Mouse (Mus musculus): ENCODE data around the gene Rnf151. TPM values are rescaled to one million over a fixed set of nuclear protein-coding genes. Genes with fewer than 3 reads are reported as not detected.

Rnf151 gene
- polyA plus RNA-seq, 1 experiment, result not detected

DNA sequence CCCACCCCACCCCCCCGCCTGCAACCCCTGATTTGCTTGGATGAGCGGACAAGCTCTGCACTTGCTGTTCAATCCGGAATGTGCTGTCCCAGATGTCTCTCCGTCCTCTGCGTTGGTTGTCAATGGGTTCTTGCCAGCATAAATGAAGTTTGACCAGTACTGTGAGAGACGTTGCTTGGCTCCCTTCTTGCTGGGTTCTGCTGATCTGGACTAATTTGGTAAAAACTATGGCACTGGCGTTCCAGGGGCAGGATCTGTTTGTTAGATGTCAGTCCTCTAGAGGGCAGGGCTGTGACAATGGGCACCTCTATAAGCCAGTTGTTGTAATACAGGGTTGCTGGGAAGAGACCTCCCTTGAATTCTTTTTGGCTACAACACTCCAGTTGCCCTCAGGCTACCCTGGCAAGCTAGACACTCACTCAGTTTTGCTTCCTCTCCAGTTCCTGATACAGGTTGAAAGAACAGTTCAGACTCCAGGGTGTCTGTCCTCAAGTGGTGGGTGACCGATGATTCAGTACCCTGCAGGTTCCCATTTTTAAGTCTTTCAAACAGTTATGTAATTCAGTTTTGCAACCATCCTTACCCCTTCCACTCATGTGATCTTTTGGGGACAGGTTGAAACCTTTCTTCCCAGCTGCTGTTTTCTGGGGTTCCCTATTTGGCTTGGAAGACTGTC lies 19.4 kb upstream of the Rnf151 start:
- Histone ChIP-seq H3K4me3 (ENCODE audit: insufficient read depth, low read depth, low read length) (peak overlapping the region; percentile 81), H3K27ac (replicated peaks; ENCODE audit: low read depth, low read length) (no peak overlapping the region), H3K4me1 (ENCODE audit: control insufficient read depth, insufficient read depth, insufficient read length, low read length) (peaks cover 10% of the 10 kb centered on the region)

DNA sequence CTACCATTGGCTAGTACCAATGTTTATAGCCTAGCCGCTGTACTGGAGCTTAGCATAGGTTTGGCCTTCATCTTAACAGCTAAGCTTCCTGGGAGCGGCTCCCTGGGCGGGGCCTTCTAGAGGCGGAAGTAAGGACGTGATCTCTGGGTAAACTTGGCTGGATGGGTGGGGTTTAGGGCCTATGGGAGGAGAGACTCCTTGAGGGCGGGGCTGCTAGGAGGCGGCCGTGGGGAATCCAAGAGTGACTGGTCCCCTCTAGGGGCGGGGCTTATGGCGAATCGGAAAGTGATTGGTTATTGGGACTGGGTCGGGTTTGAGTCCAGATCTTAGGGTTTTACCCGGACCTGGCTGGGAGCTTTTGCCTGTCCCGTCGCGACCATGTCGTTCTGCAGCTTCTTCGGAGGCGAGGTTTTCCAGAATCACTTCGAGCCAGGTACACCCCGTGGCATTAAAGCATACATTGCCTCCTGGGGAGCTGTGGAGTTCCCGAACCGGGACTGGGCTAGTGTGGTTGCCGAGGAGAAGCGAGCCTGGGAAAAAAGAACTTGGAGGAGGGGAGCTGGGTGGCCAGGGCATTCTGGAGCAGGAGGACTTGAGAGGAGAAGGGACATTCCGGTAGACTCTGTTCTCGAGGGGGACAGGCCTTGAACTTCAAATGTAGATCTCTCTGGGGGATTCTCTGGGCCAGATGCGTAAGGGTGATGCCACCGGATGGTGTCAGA lies 18.6 kb upstream of the Rnf151 start, which contains the start of gene Msrb1:
TSS of gene Msrb1 (plus strand) at position 313 of the 722 bp plus-strand sequence.
- peaks cover 10% of the 10 kb centered on the region for H3K4me1 ChIP-seq (ENCODE audit: control insufficient read depth, insufficient read depth, insufficient read length, low read length)
- peak within 1 kb of the TSS; percentile 69 for H3K27ac ChIP-seq (replicated peaks; ENCODE audit: low read depth, low read length)
- peak within 1 kb of the TSS; percentile 81 for H3K4me3 ChIP-seq (ENCODE audit: insufficient read depth, low read depth, low read length)

DNA sequence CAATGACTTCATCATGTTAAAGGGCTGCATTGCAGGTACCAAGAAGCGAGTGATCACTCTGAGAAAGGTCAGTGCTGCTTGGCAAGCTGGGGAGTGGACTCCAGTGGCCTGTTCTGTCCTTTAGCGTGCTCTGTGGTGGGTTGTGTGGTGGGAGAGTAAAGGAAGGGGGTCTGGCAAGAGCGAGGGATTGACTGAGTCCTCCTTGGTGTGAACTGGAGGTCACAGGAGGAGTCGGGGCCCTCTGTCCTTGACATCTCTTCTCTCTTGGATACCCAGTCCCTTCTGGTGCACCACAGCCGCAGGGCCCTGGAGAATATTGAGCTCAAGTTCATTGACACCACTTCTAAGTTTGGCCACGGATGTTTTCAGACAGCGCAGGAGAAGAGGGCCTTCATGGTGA lies 17.6 kb upstream of the Rnf151 start:
- no peak overlapping the region for H3K27ac ChIP-seq (replicated peaks; ENCODE audit: low read depth, low read length)
- peaks cover 10% of the 10 kb centered on the region for H3K4me1 ChIP-seq (ENCODE audit: control insufficient read depth, insufficient read depth, insufficient read length, low read length)
- no peak overlapping the region for H3K4me3 ChIP-seq (ENCODE audit: insufficient read depth, low read depth, low read length)

DNA sequence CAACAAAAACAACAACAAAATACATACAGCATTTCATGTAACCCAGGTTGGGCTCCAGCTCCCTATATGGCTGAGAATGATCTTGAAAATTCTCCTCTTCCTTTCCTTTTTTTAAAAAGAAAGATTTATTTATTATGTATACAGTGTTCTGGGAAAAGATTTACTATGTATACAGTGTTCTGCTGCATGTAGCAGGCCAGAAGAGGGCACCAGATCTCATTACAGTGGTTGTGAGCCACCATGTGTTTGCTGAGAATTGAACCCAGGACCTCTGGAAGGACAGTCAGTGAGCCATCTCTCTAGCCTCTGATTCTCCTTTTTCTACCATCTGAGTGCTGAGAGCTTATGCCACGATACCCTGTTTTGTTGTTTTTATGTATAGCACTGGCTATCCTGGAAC lies 16.6 kb upstream of the Rnf151 start:
- Histone ChIP-seq H3K27ac (replicated peaks; ENCODE audit: low read depth, low read length) (no peak overlapping the region), H3K4me1 (ENCODE audit: control insufficient read depth, insufficient read depth, insufficient read length, low read length) (peaks cover 10% of the 10 kb centered on the region), H3K4me3 (ENCODE audit: insufficient read depth, low read depth, low read length) (no peak overlapping the region)

DNA sequence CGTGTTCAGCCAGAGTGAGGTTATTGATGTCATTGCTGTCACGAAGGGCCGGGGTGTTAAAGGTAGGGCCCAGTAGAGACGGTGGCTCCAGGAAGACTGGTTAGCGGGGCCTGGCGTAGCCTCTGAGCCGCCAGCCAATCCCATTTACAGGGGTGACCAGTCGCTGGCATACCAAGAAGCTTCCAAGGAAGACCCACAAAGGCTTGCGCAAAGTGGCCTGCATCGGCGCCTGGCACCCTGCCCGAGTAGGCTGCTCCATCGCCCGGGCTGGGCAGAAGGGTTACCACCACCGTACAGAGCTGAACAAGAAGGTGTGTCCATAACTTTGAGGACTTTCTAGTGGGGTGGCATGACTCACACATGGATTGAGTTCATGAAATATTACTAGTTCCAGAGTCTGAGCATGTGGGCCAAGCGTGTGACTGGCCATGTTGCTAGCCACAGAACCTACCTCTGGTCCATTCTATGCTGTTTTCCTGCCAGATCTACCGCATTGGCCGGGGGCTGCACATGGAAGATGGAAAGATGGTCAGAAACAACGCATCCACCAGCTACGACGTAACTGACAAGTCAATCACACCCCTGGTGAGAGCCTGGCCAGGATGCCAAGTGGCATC lies 15.7 kb upstream of the Rnf151 start:
- H3K4me1 ChIP-seq (ENCODE audit: control insufficient read depth, insufficient read depth, insufficient read length, low read length), result peaks cover 10% of the 10 kb centered on the region
- H3K4me3 ChIP-seq (ENCODE audit: insufficient read depth, low read depth, low read length), result no peak overlapping the region
- H3K27ac ChIP-seq (replicated peaks; ENCODE audit: low read depth, low read length), result no peak overlapping the region

DNA sequence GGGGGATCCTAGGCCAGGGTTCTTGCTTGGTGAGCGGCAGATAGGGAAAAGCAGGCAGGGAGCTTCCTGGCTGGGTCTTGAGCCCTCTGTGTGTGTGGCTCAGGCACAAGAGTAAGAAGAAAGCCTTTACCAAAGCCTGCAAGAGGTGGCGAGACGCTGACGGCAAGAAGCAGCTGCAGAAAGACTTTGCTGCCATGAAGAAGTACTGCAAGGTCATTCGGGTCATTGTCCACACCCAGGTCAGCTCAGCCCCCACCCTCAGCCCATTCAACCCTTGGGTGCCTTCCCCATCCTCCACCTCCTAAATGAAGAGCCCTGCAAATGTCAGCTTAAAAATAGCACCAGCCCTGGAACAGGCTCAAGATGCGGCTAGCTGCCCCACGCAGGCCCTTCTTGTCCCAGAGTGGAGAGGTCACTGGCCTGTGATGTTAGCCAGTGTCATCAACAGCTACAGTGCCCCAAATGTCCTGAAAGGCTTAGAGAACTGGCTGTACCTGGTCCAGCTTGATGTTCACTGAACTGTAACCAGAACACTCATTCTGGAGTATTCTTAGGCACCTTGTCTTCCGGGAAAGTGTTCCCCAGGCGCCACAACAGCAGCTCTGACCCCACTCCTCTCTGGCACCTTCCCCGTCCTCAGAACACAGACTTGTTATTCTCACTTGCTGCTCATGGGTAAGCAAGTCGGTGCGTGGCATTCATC lies 14.5 kb upstream of the Rnf151 start:
- H3K4me3 ChIP-seq (ENCODE audit: insufficient read depth, low read depth, low read length), result no peak overlapping the region
- no peak overlapping the region for H3K27ac ChIP-seq (replicated peaks; ENCODE audit: low read depth, low read length)
- peaks cover 4% of the 10 kb centered on the region for H3K4me1 ChIP-seq (ENCODE audit: control insufficient read depth, insufficient read depth, insufficient read length, low read length)

DNA sequence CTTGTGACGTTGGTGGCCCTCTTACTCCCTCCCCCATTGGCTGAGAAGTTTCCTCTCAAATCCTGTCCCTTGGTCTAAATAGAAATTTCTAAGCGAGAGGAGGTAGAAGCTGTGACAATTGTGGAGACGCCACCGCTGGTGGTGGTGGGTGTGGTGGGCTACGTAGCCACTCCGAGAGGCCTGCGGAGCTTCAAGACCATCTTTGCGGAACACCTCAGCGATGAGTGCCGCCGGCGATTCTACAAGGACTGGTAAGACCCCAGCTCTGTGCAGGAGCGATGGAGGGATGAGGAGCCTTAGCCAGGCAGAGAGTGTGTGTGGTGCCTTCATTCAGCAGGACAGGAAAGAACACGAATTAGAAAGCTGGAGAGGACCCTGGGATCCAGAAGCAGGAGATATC lies 12.9 kb upstream of the Rnf151 start:
- Histone ChIP-seq H3K27ac (replicated peaks; ENCODE audit: low read depth, low read length) (no peak overlapping the region), H3K4me3 (ENCODE audit: insufficient read depth, low read depth, low read length) (no peak overlapping the region), H3K4me1 (ENCODE audit: control insufficient read depth, insufficient read depth, insufficient read length, low read length) (no peaks in the 10 kb centered on the region)

DNA sequence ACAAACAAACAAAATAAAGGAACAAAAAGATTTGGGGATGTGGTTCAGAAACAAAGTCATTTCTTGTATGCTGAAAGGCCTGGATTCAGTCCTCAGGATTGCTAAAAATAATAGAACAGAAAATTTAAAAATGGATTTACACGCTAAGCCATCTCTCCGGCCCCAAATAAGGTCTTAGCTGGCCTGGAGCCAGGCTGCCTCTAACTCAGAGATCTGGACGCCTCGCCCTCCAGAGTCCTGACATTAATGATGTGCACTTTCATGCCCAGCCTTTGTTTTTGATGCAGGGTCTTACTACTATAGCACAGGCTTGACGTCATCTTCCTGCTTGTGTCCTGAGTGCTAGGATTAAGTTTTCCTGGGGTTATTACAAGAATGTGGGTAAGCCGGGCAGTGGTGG lies 11.2 kb upstream of the Rnf151 start:
- no peak overlapping the region for H3K4me3 ChIP-seq (ENCODE audit: insufficient read depth, low read depth, low read length)
- no peak overlapping the region for H3K27ac ChIP-seq (replicated peaks; ENCODE audit: low read depth, low read length)
- H3K4me1 ChIP-seq (ENCODE audit: control insufficient read depth, insufficient read depth, insufficient read length, low read length), result no peaks in the 10 kb centered on the region

DNA sequence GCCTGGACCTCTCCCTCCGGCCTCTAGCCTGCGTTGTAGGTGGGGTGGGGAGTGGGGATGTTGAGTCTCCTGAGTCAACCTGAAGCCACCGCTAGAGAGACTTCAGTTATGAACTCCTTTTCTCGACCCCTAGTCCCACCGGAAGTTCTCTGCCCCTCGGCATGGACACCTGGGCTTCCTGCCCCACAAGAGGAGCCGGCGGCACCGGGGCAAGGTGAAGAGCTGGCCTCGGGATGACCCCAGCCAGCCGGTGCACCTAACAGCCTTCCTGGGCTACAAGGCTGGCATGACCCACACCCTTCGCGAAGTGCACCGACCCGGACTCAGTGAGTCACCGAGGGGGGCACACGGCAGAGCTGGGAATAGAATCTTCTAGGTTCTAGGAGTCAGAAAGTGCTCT lies 10.3 kb upstream of the Rnf151 start:
- Histone ChIP-seq H3K4me3 (ENCODE audit: insufficient read depth, low read depth, low read length) (peak overlapping the region; percentile 1; the same call in 1 of the 2 replicates), H3K4me1 (ENCODE audit: control insufficient read depth, insufficient read depth, insufficient read length, low read length) (no peaks in the 10 kb centered on the region), H3K27ac (replicated peaks; ENCODE audit: low read depth, low read length) (no peak overlapping the region)

DNA sequence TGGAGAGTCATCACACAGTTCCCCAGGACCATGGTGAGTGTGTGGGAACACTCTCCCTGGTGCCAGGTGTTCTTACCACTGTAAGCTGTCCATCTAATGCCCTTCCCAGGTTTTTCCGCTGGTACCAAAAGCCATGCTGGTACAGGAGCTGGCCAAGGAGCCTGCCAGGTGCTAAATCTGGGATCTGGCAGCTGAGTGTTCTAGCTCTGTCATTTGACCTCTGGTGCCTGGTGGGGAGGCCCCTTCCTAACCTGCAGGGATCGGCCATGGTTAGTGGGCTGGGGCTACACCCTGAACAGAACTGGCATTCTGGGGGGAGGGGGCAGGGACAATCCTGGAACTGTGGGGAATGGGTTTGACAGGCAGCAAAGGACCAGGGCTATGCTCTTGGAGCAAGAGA lies 9.8 kb upstream of the Rnf151 start, which contains the start of gene Rpl3l:
TSS of gene Rpl3l (plus strand) at position 203 of the 400 bp plus-strand sequence.
- H3K4me1 ChIP-seq (ENCODE audit: control insufficient read depth, insufficient read depth, insufficient read length, low read length), result no peaks in the 10 kb centered on the region
- no peak within 1 kb of the TSS for H3K27ac ChIP-seq (replicated peaks; ENCODE audit: low read depth, low read length)
- peak within 1 kb of the TSS; percentile 1; the same call in 1 of the 2 replicates for H3K4me3 ChIP-seq (ENCODE audit: insufficient read depth, low read depth, low read length)

DNA sequence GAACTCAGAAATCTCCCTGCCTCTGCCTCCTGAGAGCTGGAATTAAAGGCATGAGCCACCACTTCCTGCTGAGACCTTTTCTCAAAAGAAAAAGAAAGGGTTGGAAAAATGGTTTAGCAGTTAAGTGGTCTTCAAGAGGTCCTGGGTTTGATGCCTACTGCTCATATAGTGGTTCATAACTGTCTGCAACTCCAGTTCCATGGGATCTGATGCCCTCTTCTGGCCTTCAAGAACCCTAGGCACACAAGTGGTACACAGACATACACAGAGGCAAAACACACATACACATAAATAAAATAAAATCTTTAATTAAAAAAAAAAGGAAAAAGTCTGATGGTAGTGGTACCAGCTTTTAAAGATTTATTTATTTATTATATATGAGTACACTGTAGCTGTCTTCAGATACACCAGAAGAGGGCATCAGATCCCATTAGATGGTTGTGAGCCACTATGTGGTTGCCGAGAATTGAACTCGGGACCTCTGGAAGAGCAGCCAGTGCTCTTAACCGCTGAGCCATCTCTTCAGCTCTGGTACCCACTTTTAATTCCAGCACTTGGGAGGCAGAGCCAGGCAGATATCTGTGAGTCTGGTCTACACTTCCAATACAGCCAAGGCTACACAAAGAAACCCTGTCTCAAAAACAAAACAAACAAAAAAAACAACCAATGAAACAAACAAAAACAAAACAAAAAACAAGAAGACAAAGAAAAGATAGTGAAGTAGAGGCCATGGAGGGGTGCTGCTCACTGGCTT lies 8.0 kb upstream of the Rnf151 start:
- Histone ChIP-seq H3K4me3 (ENCODE audit: insufficient read depth, low read depth, low read length) (no peak overlapping the region), H3K27ac (replicated peaks; ENCODE audit: low read depth, low read length) (no peak overlapping the region), H3K4me1 (ENCODE audit: control insufficient read depth, insufficient read depth, insufficient read length, low read length) (no peaks in the 10 kb centered on the region)

DNA sequence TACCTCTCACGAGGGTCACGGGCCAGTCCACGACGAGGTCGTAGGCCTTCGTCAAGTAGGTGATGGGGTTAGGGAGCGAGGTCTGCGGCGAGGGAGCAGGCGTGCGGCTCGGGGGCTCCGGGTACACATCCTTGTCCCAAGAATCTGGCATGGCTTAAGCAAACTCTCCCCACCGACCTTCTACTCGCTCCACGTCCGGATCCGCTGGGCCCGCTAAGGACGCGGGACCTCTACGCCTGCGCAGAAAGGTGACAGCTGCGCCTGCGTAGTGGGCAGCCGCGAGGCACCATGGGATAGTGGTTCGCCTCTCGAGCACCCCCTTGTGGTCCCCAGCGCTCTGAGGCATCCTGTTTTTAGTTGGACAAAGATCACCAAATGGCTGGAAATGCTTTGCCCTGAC lies 6.3 kb upstream of the Rnf151 start, which contains the start of gene Ndufb10:
TSS of gene Ndufb10 (minus strand) at position 295 of the 400 bp plus-strand sequence.
- Histone ChIP-seq H3K4me3 (ENCODE audit: insufficient read depth, low read depth, low read length) (peak within 1 kb of the TSS; percentile 87), H3K4me1 (ENCODE audit: control insufficient read depth, insufficient read depth, insufficient read length, low read length) (no peaks in the 10 kb centered on the region), H3K27ac (replicated peaks; ENCODE audit: low read depth, low read length) (peak within 1 kb of the TSS; percentile 96)

DNA sequence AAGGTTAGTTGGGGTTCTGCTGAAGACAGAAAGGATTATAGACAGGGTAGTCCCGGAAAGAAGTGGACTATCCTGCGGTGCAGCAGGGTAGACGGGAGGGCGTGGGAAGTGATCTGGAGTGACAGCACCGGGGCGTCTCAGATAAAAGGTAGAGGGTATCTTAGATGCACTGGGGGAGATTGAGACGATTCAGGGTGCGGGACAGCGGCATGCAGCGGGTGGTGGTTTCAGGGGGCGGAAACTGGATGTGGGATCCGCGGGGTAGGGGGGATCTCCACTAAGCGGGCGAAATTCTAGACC lies 6.0 kb upstream of the Rnf151 start:
- H3K4me3 ChIP-seq (ENCODE audit: insufficient read depth, low read depth, low read length), result peak overlapping the region; percentile 87
- H3K27ac ChIP-seq (replicated peaks; ENCODE audit: low read depth, low read length), result peak overlapping the region; percentile 96
- H3K4me1 ChIP-seq (ENCODE audit: control insufficient read depth, insufficient read depth, insufficient read length, low read length), result no peaks in the 10 kb centered on the region

DNA sequence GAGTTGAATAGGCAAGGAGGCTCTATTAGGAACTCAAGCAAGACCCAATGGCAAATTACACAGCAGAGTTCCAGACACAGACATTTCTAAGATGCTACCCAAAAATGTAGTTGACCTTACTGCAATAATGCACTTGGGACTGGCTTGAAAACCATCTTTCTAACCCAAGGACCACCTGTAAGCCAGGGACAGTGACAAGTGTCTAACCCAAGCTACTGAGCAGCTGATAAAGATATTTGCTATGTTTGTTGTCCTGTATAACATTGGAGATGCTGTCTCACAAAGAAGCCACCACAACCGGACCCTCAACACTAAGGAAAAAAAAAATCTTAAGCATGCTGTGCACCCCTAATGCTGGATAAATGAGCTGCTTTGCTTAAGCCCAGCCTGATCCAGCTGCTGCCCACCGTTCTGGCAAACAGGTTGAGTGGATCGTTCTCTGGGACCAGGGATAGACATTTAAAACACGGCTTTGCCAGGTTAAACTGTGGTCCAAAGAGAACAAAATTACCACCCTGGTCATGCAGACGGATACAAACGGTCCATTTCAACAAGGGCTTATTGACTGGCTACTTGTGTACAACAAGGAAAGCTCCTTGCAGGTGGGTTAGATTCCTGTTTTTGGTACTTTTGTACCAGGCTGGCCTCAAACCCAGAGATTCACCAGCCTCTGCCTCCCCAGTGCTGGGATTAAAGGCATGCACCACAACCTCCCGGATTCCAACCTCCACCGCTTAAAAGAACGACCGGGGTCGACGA lies 5.4 kb upstream of the Rnf151 start:
- Histone ChIP-seq H3K4me1 (ENCODE audit: control insufficient read depth, insufficient read depth, insufficient read length, low read length) (0 out of 2 replicates have a peak, but pooled peaks cover 2% of the 10 kb centered on the region), H3K27ac (replicated peaks; ENCODE audit: low read depth, low read length) (peak overlapping the region; percentile 96), H3K4me3 (ENCODE audit: insufficient read depth, low read depth, low read length) (peak overlapping the region; percentile 87)
